Mouse (Mus musculus) spleen, embryonic (tissue): ENCODE data around the gene Gm26602.

Experiments
- CTCF ChIA-PET: fragments of 350-600 bp; sonication (Branson Sonifier 250); formaldehyde crosslinking; loops from one replicate; lab custom pipeline; 2022; lab: Charles Lee

Gm26602 gene

GRCm38 (mm10) chr10:79928030-79928694 lies 17.5 kb downstream of the Gm26602 start:
- CTCF ChIA-PET: interaction anchor here (0.5 to 3.2 kb wide), 8 partner anchors 10 to 224 kb away, joined by 3 to 11 read pairs (median 4); partner anchors contain the start of gene Misp

- CTCF ChIA-PET: interaction anchor here (0.6 to 0.7 kb wide), 2 partner anchors 15 to 223 kb away, joined by 3 to 4 read pairs; no protein-coding TSS in a partner anchor
Measured at GRCm38 (mm10) chr10:79928907-79929701, 18.4 kb downstream of the Gm26602 start.

GRCm38 (mm10) chr10:79929967-79930825 lies 19.5 kb downstream of the Gm26602 start:
- CTCF ChIA-PET: no interaction called here

- CTCF ChIA-PET: no interaction called here
Measured at GRCm38 (mm10) chr10:79930826-79931186, 20.1 kb downstream of the Gm26602 start.

- CTCF ChIA-PET: no interaction called here
Measured at GRCm38 (mm10) chr10:79931797-79932196, 21.1 kb downstream of the Gm26602 start.

- CTCF ChIA-PET: no interaction called here
Measured at GRCm38 (mm10) chr10:79932736-79933135, 22.1 kb downstream of the Gm26602 start.

GRCm38 (mm10) chr10:79933145-79933679 lies 22.6 kb downstream of the Gm26602 start:
- CTCF ChIA-PET: no interaction called here

- CTCF ChIA-PET: interaction anchor here (0.6 kb wide), 1 partner anchor 99 kb away, joined by 8 read pairs; no protein-coding TSS in a partner anchor
Measured at GRCm38 (mm10) chr10:79933861-79934260, 23.2 kb downstream of the Gm26602 start.

- CTCF ChIA-PET: interaction anchor here (0.6 kb wide), 1 partner anchor 99 kb away, joined by 8 read pairs; no protein-coding TSS in a partner anchor
Measured at GRCm38 (mm10) chr10:79934272-79934721, 23.6 kb downstream of the Gm26602 start.

- CTCF ChIA-PET: interaction anchor here (0.6 kb wide), 1 partner anchor 19 kb away, joined by 4 read pairs; no protein-coding TSS in a partner anchor
Measured at GRCm38 (mm10) chr10:79934794-79935569, 24.3 kb downstream of the Gm26602 start.

- CTCF ChIA-PET: interaction anchor here (0.7 kb wide), 2 partner anchors 10 to 50 kb away, joined by 3 to 8 read pairs; no protein-coding TSS in a partner anchor
Measured at GRCm38 (mm10) chr10:79936284-79936910, 25.7 kb downstream of the Gm26602 start.

GRCm38 (mm10) chr10:79936911-79937441 lies 26.3 kb downstream of the Gm26602 start:
- CTCF ChIA-PET: no interaction called here

GRCm38 (mm10) chr10:79937775-79938526 lies 27.3 kb downstream of the Gm26602 start:
- CTCF ChIA-PET: interaction anchor here (0.5 to 1.8 kb wide), 4 partner anchors 10 to 55 kb away, joined by 3 to 7 read pairs (median 6); no protein-coding TSS in a partner anchor

- CTCF ChIA-PET: interaction anchor here (0.7 to 1.0 kb wide), 2 partner anchors 18 to 990 kb away, joined by 3 read pairs; no protein-coding TSS in a partner anchor
Measured at GRCm38 (mm10) chr10:79940749-79941148, 30.1 kb downstream of the Gm26602 start.

GRCm38 (mm10) chr10:79942988-79943387 lies 32.3 kb downstream of the Gm26602 start:
- CTCF ChIA-PET: interaction anchor here (0.7 kb wide), 1 partner anchor 1255 kb away, joined by 7 read pairs; no protein-coding TSS in a partner anchor

GRCm38 (mm10) chr10:79943471-79943901 lies 32.8 kb downstream of the Gm26602 start:
- CTCF ChIA-PET: no interaction called here

GRCm38 (mm10) chr10:79945507-79946234 lies 35.0 kb downstream of the Gm26602 start:
- CTCF ChIA-PET: interaction anchor here (1.1 kb wide), 2 partner anchors 10 to 12 kb away, joined by 8 to 13 read pairs; no protein-coding TSS in a partner anchor
